Mouse (Mus musculus) CH12.LX (cell line): Measurements from ENCODE around the gene Shq1. TPM values are rescaled to one million over a fixed set of nuclear protein-coding genes. Genes with fewer than 3 reads are reported as not detected.

Source experiments
- DNase-seq: peaks from one replicate; pipeline ENCODE4 v3.0.0-alpha.2; 2013; ENCODE audit errors: extremely low read depth
- H3K27ac ChIP-seq: 2 replicates; pipeline ENCODE4 v1.5.1; 2012; ENCODE audit warnings: low read depth, mild to moderate bottlenecking, control low read depth, moderate library complexity; ENCODE audit not compliant: insufficient read depth
- H3K27me3 ChIP-seq: replicated peaks from 2 replicates; pipeline ENCODE3; 2012; ENCODE audit warnings: inconsistent platforms
- H3K36me3 ChIP-seq, 2 experiments: replicated peaks in 1 of 2; 2 replicates each; pipeline versions ENCODE3 to v1.6.1; 2012; ENCODE audit warnings: inconsistent platforms in 1 of 2, low read length in 1 of 2, mild to moderate bottlenecking in 1 of 2, mixed read lengths in 1 of 2, moderate library complexity in 1 of 2; ENCODE audit not compliant: control insufficient read depth in 1 of 2, insufficient read depth in 1 of 2
- H3K4me1 ChIP-seq, 2 experiments: 2 replicates each; pipeline ENCODE4 v1.6.1; 2012; ENCODE audit warnings: inconsistent platforms in 1 of 2, moderate library complexity in 1 of 2; ENCODE audit not compliant: insufficient read depth in 2 of 2, control insufficient read depth in 1 of 2
- H3K4me2 ChIP-seq: 2 replicates; pipeline ENCODE4 v1.6.1; 2012; ENCODE audit warnings: low read depth, mild to moderate bottlenecking, control low read depth; ENCODE audit not compliant: poor library complexity, insufficient read depth, severe bottlenecking
- H3K4me3 ChIP-seq, 3 experiments: fragments of 150-350 bp in 1 of 3; sonication (generic) in 1 of 3; replicated peaks in 1 of 3; 2 replicates each; pipeline versions ENCODE3 to v1.5.1; 2011 to 2012; ENCODE audit warnings: low read depth in 2 of 3, low read length in 2 of 3, mild to moderate bottlenecking in 2 of 3, moderate library complexity in 2 of 3, control low read depth in 1 of 3, improper control_type of control experiment in 1 of 3, inconsistent platforms in 1 of 3, mixed read lengths in 1 of 3; ENCODE audit not compliant: poor library complexity in 1 of 3
- H3K79me2 ChIP-seq: replicated peaks from 2 replicates; pipeline ENCODE4 v1.6.1; 2012; ENCODE audit warnings: mild to moderate bottlenecking, moderate library complexity; ENCODE audit not compliant: control insufficient read depth, poor library complexity, insufficient read depth, severe bottlenecking; ENCODE audit errors: extremely low read depth
- H3K9ac ChIP-seq: 2 replicates; pipeline ENCODE4 v1.6.1; 2012; ENCODE audit warnings: low read depth, mild to moderate bottlenecking, control low read depth, moderate library complexity; ENCODE audit not compliant: insufficient read depth
- H3K9me3 ChIP-seq: replicated peaks from 2 replicates; pipeline ENCODE3; 2012; ENCODE audit warnings: low read length, inconsistent platforms, mixed read lengths
- BHLHE40 ChIP-seq: IDR thresholded peaks from 2 replicates; pipeline ENCODE4 v1.6.1; 2011; ENCODE audit warnings: mild to moderate bottlenecking, low read depth, low read length, improper control_type of control experiment
- E2F4 ChIP-seq: IDR thresholded peaks from 2 replicates; pipeline ENCODE4 v1.6.1; 2011; ENCODE audit warnings: low read depth, low read length, improper control_type of control experiment; ENCODE audit not compliant: insufficient replicate concordance
- ELF1 ChIP-seq: IDR thresholded peaks from 2 replicates; pipeline ENCODE4 v1.6.1; 2014; ENCODE audit warnings: low read depth, mild to moderate bottlenecking, inconsistent platforms, low read length, improper control_type of control experiment
- EP300 ChIP-seq: IDR thresholded peaks from 2 replicates; pipeline ENCODE4 v1.6.1; 2011; ENCODE audit warnings: low read length, improper control_type of control experiment
- HCFC1 ChIP-seq: IDR thresholded peaks from 2 replicates; pipeline ENCODE4 v1.6.1; 2012; ENCODE audit warnings: low read depth, mild to moderate bottlenecking, inconsistent platforms, low read length, improper control_type of control experiment
- IRF4 ChIP-seq: IDR thresholded peaks from 2 replicates; pipeline ENCODE4 v1.6.1; 2014; ENCODE audit warnings: low read depth, mild to moderate bottlenecking, inconsistent platforms, low read length, improper control_type of control experiment
- JUND ChIP-seq: conservative IDR thresholded peaks from 2 replicates; pipeline ENCODE4 v1.6.1; 2011; ENCODE audit warnings: low read depth, low read length, improper control_type of control experiment
- MAX ChIP-seq: IDR thresholded peaks from 2 replicates; pipeline ENCODE4 v1.6.1; 2011; ENCODE audit warnings: low read length, improper control_type of control experiment
- MAZ ChIP-seq: IDR thresholded peaks from 2 replicates; pipeline ENCODE4 v1.6.1; 2012; ENCODE audit warnings: low read depth, mild to moderate bottlenecking, inconsistent platforms, low read length, improper control_type of control experiment, moderate library complexity
- RAD21 ChIP-seq: IDR thresholded peaks from 2 replicates; pipeline ENCODE4 v1.6.1; 2011; ENCODE audit warnings: low read depth, mild to moderate bottlenecking, low read length, improper control_type of control experiment, moderate library complexity
- RCOR1 ChIP-seq: conservative IDR thresholded peaks from 2 replicates; pipeline ENCODE4 v1.6.1; 2012; ENCODE audit warnings: low read depth, mild to moderate bottlenecking, inconsistent platforms, low read length, improper control_type of control experiment
- SMC3 ChIP-seq: IDR thresholded peaks from 2 replicates; pipeline ENCODE4 v1.6.1; 2011; ENCODE audit warnings: low read depth, low read length, improper control_type of control experiment
- TBP ChIP-seq: conservative IDR thresholded peaks from 2 replicates; pipeline ENCODE4 v1.6.1; 2011; ENCODE audit warnings: low read depth, low read length, improper control_type of control experiment
- TCF12 ChIP-seq: IDR thresholded peaks from 2 replicates; pipeline ENCODE4 v1.6.1; 2014; ENCODE audit warnings: low read depth, mild to moderate bottlenecking, inconsistent platforms, low read length, improper control_type of control experiment
- ZC3H11A ChIP-seq: IDR thresholded peaks from 2 replicates; pipeline ENCODE4 v1.6.1; 2012; ENCODE audit warnings: low read depth, mild to moderate bottlenecking, inconsistent platforms, low read length, improper control_type of control experiment
- ZKSCAN1 ChIP-seq: IDR thresholded peaks from 2 replicates; pipeline ENCODE4 v1.6.1; 2012; ENCODE audit warnings: low read depth, inconsistent platforms, low read length, improper control_type of control experiment, borderline replicate concordance
- ZMIZ1 ChIP-seq: IDR thresholded peaks from 2 replicates; pipeline ENCODE4 v1.6.1; 2012; ENCODE audit warnings: low read depth, mild to moderate bottlenecking, inconsistent platforms, low read length, improper control_type of control experiment
- ZNF384 ChIP-seq: IDR thresholded peaks from 2 replicates; pipeline ENCODE4 v1.6.1; 2012; ENCODE audit warnings: low read depth, low read length, improper control_type of control experiment, inconsistent platforms
- dilution Hi-C: fragments of 300-500 bp; cut with MboI; formaldehyde crosslinking; loops from 2 replicates; pipeline ENCODE4 v1.14.3; 2020; ENCODE audit warnings: low sequenced_read_pairs; ENCODE audit not compliant: extremely low pct_unique_long_range_greater_than_20kb, extremely low pct_ligation_motif_present
- in situ Hi-C: fragments of 300-500 bp; cut with MboI; formaldehyde crosslinking; loops from 3 replicates; pipeline ENCODE4 v1.14.3; 2019; ENCODE audit warnings: low sequenced_read_pairs, low pct_ligation_motif_present, low pct_unique_long_range_greater_than_20kb, mixed read lengths
- polyA plus RNA-seq: library from polyadenylated mRNA; unstranded; fragments of >175 nt; gene quantifications from 2 replicates; pipeline ENCODE4 v1.2.1, GENCODE M21; 2012; ENCODE audit warnings: low read depth; ENCODE audit not compliant: insufficient read length
- total RNA-seq, 2 experiments: library from RNA; depleted of rRNA; stranded (reverse); fragments of 300-350 nt in 1 of 2; fragments of >200 nt in 1 of 2; gene quantifications; 2 replicates each; pipeline ENCODE4 v1.2.3; 2012 to 2014

Shq1 gene
- total and polyA plus RNA-seq, 3 experiments = 26.6 to 32.3 (median 32.3) TPM

GRCm38 (mm10) chr6:100586758-100587157, 84.2 kb downstream of the Shq1 start:
- Histone ChIP-seq H3K9me3 (no peaks in the 10 kb centered on the region), H3K27ac (no peak overlapping the region), H3K79me2 (no peaks in the 10 kb centered on the region), H3K9ac (no peak overlapping the region), H3K36me3 (peaks cover 6 to 60% of the 10 kb centered on the region in 2 experiments), H3K4me2 (no peak overlapping the region), H3K27me3 (no peaks in the 10 kb centered on the region), H3K4me3 (no peak overlapping the region), H3K4me1 (peaks cover 0 to 6% of the 10 kb centered on the region in 2 experiments; a peak in 3 of 4 replicates)
- no peak for TF ChIP-seq ZC3H11A
- TF ChIP-seq TCF12 = no peak
- TF ChIP-seq MAX = no peak
- TF ChIP-seq BHLHE40 = no peak
- no peak for TF ChIP-seq MAZ
- TF ChIP-seq RAD21 = no peak
- TF ChIP-seq TBP = no peak
- no peak for DNase-seq
- dilution Hi-C loops (no loop called here), in situ Hi-C loops (no loop called here)

DNA sequence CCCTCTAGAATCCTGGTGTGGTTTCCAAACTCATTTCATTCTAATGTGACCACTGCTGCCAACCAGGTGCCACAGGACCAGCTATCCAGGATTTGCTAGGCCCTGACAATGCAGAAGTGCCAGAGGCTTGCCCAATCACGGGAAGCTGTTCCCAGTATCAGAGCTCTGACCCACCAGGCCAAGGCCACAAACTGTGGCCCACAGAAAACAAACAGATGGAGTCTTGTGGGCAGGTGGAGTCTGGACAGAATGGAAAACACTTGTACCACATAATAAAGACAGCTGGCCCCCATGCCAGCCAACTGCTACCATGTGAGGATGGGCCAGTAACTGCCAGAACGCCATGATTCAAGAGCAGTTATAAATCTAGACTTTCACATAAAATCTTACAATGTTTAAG, 89.0 kb downstream of the Shq1 start:
- H3K4me2 ChIP-seq = no peak overlapping the region
- in situ Hi-C loops = no loop called here
- DNase-seq = no peak
- no peaks in the 10 kb centered on the region for H3K79me2 ChIP-seq
- dilution Hi-C loops = no loop called here
- peaks cover 2 to 70% of the 10 kb centered on the region in 2 experiments for H3K36me3 ChIP-seq
- no peaks in the 10 kb centered on the region for H3K4me1 ChIP-seq
- no peak overlapping the region for H3K4me3 ChIP-seq
- no peaks in the 10 kb centered on the region for H3K27me3 ChIP-seq
- no peaks in the 10 kb centered on the region for H3K9me3 ChIP-seq
- no peak overlapping the region for H3K9ac ChIP-seq
- TF ChIP-seq ZKSCAN1 (no peak), ZNF384 (no peak), JUND (no peak), ZMIZ1 (no peak), ELF1 (no peak), SMC3 (no peak), HCFC1 (no peak), MAZ (no peak), TBP (no peak), RAD21 (no peak), EP300 (no peak), IRF4 (no peak), MAX (no peak), E2F4 (no peak), RCOR1 (no peak)
- TF ChIP-seq, all 38 proteins: peak for 0
- H3K27ac ChIP-seq = no peak overlapping the region
